Mouse (Mus musculus) MEL (cell line): ENCODE measurements around the gene Cd164l2. TPM values are rescaled to one million over a fixed set of nuclear protein-coding genes. Genes with fewer than 3 reads are reported as not detected.

Source experiments
- DNase-seq: peaks from one replicate; pipeline ENCODE4 v3.0.0; 2011; ENCODE audit warnings: low read depth, low spot score
- H3K27ac ChIP-seq: 2 replicates; pipeline ENCODE4 v1.5.1; 2012; ENCODE audit warnings: low read depth, mild to moderate bottlenecking, control low read depth, low read length, moderate library complexity; ENCODE audit not compliant: control insufficient read depth
- H3K27me3 ChIP-seq, 2 experiments: fragments of 150-350 bp in 1 of 2; sonication (generic) in 1 of 2; 2 replicates each; pipeline ENCODE4 v1.6.1; 2012; ENCODE audit warnings: low read length in 2 of 2, mild to moderate bottlenecking in 2 of 2, improper control_type of control experiment in 1 of 2, moderate library complexity in 1 of 2; ENCODE audit not compliant: insufficient read depth in 2 of 2, control insufficient read depth in 1 of 2
- H3K36me3 ChIP-seq, 2 experiments: 2 replicates each; pipeline ENCODE4 v1.6.1; 2012 to 2014; ENCODE audit warnings: low read length in 2 of 2, improper control_type of control experiment in 1 of 2, inconsistent platforms in 1 of 2, mild to moderate bottlenecking in 1 of 2; ENCODE audit not compliant: insufficient read depth in 2 of 2, control insufficient read depth in 1 of 2
- H3K4me1 ChIP-seq, 2 experiments: fragments of 150-350 bp in 1 of 2; sonication (generic) in 1 of 2; 2 replicates each; pipeline ENCODE4 v1.6.1; 2012; ENCODE audit warnings: low read length in 2 of 2, improper control_type of control experiment in 1 of 2, mild to moderate bottlenecking in 1 of 2; ENCODE audit not compliant: insufficient read depth in 2 of 2, control insufficient read depth in 1 of 2
- H3K4me3 ChIP-seq, 2 experiments: fragments of 150-350 bp in 1 of 2; sonication (generic) in 1 of 2; 2 replicates each; pipeline ENCODE4 v1.5.1; 2012; ENCODE audit warnings: low read depth in 2 of 2, low read length in 2 of 2, mild to moderate bottlenecking in 2 of 2, moderate library complexity in 2 of 2, control low read depth in 1 of 2, improper control_type of control experiment in 1 of 2; ENCODE audit not compliant: control insufficient read depth in 1 of 2, insufficient read depth in 1 of 2
- H3K79me2 ChIP-seq: 2 replicates; pipeline ENCODE4 v1.6.1; 2012; ENCODE audit warnings: mild to moderate bottlenecking, low read length, moderate library complexity; ENCODE audit not compliant: control insufficient read depth, poor library complexity, insufficient read depth
- H3K9ac ChIP-seq: 2 replicates; pipeline ENCODE4 v1.6.1; 2012; ENCODE audit warnings: low read depth, mild to moderate bottlenecking, control low read depth, low read length, moderate library complexity; ENCODE audit not compliant: control insufficient read depth, poor library complexity, severe bottlenecking
- H3K9me3 ChIP-seq: fragments of 150-350 bp; sonication (generic); replicated peaks from 2 replicates; pipeline ENCODE4 v1.6.1; 2012; ENCODE audit warnings: mild to moderate bottlenecking, low read length, improper control_type of control experiment, moderate library complexity; ENCODE audit not compliant: insufficient read depth
- BHLHE40 ChIP-seq: IDR thresholded peaks from 2 replicates; pipeline ENCODE4 v1.6.1; 2012; ENCODE audit warnings: low read depth, mild to moderate bottlenecking, inconsistent platforms, low read length, improper control_type of control experiment, borderline replicate concordance
- E2F4 ChIP-seq: IDR thresholded peaks from 2 replicates; pipeline ENCODE4 v1.6.1; 2011; ENCODE audit warnings: low read depth, low read length, improper control_type of control experiment, borderline replicate concordance
- EP300 ChIP-seq, 2 experiments: IDR thresholded peaks; 2 replicates each; pipeline ENCODE4 v1.6.1; 2011; ENCODE audit warnings: improper control_type of control experiment in 2 of 2, low read length in 2 of 2, low read depth in 1 of 2, mild to moderate bottlenecking in 1 of 2
- GABPA ChIP-seq: IDR thresholded peaks from 2 replicates; pipeline ENCODE4 v1.6.1; 2012; ENCODE audit warnings: low read depth, mild to moderate bottlenecking, inconsistent platforms, low read length, improper control_type of control experiment, moderate library complexity
- MAX ChIP-seq: IDR thresholded peaks from 2 replicates; pipeline ENCODE4 v1.6.1; 2011; ENCODE audit warnings: low read length, improper control_type of control experiment
- MEF2A ChIP-seq: IDR thresholded peaks from 2 replicates; pipeline ENCODE4 v1.6.1; 2014; ENCODE audit warnings: low read depth, mild to moderate bottlenecking, inconsistent platforms, low read length, improper control_type of control experiment; ENCODE audit not compliant: poor library complexity, insufficient replicate concordance, severe bottlenecking; ENCODE audit errors: extremely low read depth
- MYC ChIP-seq: IDR thresholded peaks from 2 replicates; pipeline ENCODE4 v1.6.1; 2011; ENCODE audit warnings: low read depth, mild to moderate bottlenecking, low read length, improper control_type of control experiment, moderate library complexity
- NELFE ChIP-seq: IDR thresholded peaks from 2 replicates; pipeline ENCODE4 v1.6.1; 2011; ENCODE audit warnings: low read depth, low read length, improper control_type of control experiment
- NRF1 ChIP-seq: IDR thresholded peaks from 2 replicates; pipeline ENCODE4 v1.6.1; 2014; ENCODE audit warnings: low read depth, mild to moderate bottlenecking, inconsistent platforms, low read length, improper control_type of control experiment, moderate library complexity; ENCODE audit not compliant: poor library complexity, insufficient read depth, severe bottlenecking
- POLR2A ChIP-seq, 2 experiments: IDR thresholded peaks; 2 replicates each; pipeline ENCODE4 v1.6.1; 2011 to 2012; ENCODE audit warnings: low read length in 2 of 2, mild to moderate bottlenecking in 2 of 2, control low read depth in 1 of 2, improper control_type of control experiment in 1 of 2, low read depth in 1 of 2, moderate library complexity in 1 of 2; ENCODE audit not compliant: control insufficient read depth in 1 of 2, insufficient read depth in 1 of 2, poor library complexity in 1 of 2
- POLR2AphosphoS2 ChIP-seq: IDR thresholded peaks from 2 replicates; pipeline ENCODE4 v1.6.1; 2011; ENCODE audit warnings: low read length, improper control_type of control experiment
- RCOR1 ChIP-seq: IDR thresholded peaks from 2 replicates; pipeline ENCODE4 v1.6.1; 2012; ENCODE audit warnings: low read depth, mild to moderate bottlenecking, inconsistent platforms, low read length, improper control_type of control experiment
- SIN3A ChIP-seq: IDR thresholded peaks from 2 replicates; pipeline ENCODE4 v1.6.1; 2012; ENCODE audit warnings: low read length, improper control_type of control experiment, inconsistent platforms
- SMC3 ChIP-seq: IDR thresholded peaks from 2 replicates; pipeline ENCODE4 v1.6.1; 2011; ENCODE audit warnings: low read depth, low read length, improper control_type of control experiment
- UBTF ChIP-seq: IDR thresholded peaks from 2 replicates; pipeline ENCODE4 v1.6.1; 2012; ENCODE audit warnings: low read depth, mild to moderate bottlenecking, inconsistent platforms, low read length, improper control_type of control experiment, moderate library complexity, borderline replicate concordance; ENCODE audit not compliant: insufficient read depth
- USF1 ChIP-seq: IDR thresholded peaks from 2 replicates; pipeline ENCODE4 v1.6.1; 2014; ENCODE audit warnings: low read depth, mild to moderate bottlenecking, inconsistent platforms, low read length, improper control_type of control experiment, moderate library complexity
- USF2 ChIP-seq, 2 experiments: IDR thresholded peaks; 2 replicates each; pipeline ENCODE4 v1.6.1; 2011 to 2012; ENCODE audit warnings: improper control_type of control experiment in 2 of 2, low read length in 2 of 2, borderline replicate concordance in 1 of 2, inconsistent platforms in 1 of 2, low read depth in 1 of 2, mild to moderate bottlenecking in 1 of 2; ENCODE audit not compliant: insufficient read depth in 1 of 2
- ZC3H11A ChIP-seq: IDR thresholded peaks from 2 replicates; pipeline ENCODE4 v1.6.1; 2012; ENCODE audit warnings: low read depth, mild to moderate bottlenecking, inconsistent platforms, low read length, improper control_type of control experiment
- ZKSCAN1 ChIP-seq: IDR thresholded peaks from 2 replicates; pipeline ENCODE4 v1.6.1; 2012; ENCODE audit warnings: low read depth, mild to moderate bottlenecking, inconsistent platforms, low read length, improper control_type of control experiment, moderate library complexity
- polyA plus RNA-seq, 2 experiments: library from polyadenylated mRNA; stranded (reverse) in 1 of 2; unstranded in 1 of 2; fragments of >175 nt in 1 of 2; fragments of >200 nt in 1 of 2; gene quantifications; 2 replicates each; pipeline versions ENCODE4 v1.2.1 to v1.2.4; 2012; ENCODE audit warnings: low replicate concordance in 2 of 2, low read depth in 1 of 2; ENCODE audit not compliant: insufficient read length in 2 of 2, insufficient read depth in 1 of 2, missing spikeins in 1 of 2
- total RNA-seq: library from RNA; depleted of rRNA; stranded (reverse); fragments of 300-350 nt; gene quantifications from 2 replicates; pipeline ENCODE4 v1.2.3, GENCODE M21; 2012

The Cd164l2 gene
- total and polyA plus RNA-seq, 3 experiments, result not detected

- Histone ChIP-seq H3K79me2 (no peaks in the 10 kb centered on the region), H3K27ac (no peak overlapping the region), H3K4me3 (no peak overlapping the region), H3K9ac (no peak overlapping the region), H3K36me3 (no peaks in the 10 kb centered on the region), H3K4me1 (no peaks in the 10 kb centered on the region), H3K27me3 (no peaks in the 10 kb centered on the region), H3K9me3 (no peaks in the 10 kb centered on the region)
- TF ChIP-seq MYC, result no peak
- TF ChIP-seq BHLHE40, result no peak
- no peak for TF ChIP-seq NRF1
- TF ChIP-seq E2F4, result no peak
- TF ChIP-seq POLR2AphosphoS2, result no peak
- no peak for TF ChIP-seq MEF2A
- TF ChIP-seq USF2 (IDR thresholded peaks at IDR 0.05; ENCODE audit: borderline replicate concordance in 1 of 2, insufficient read depth in 1 of 2, low read depth in 1 of 2, low read length in 2 of 2), result no peak
- no peak for TF ChIP-seq SMC3
- no peak for TF ChIP-seq SIN3A
- TF ChIP-seq RCOR1, result no peak
- TF ChIP-seq EP300 (IDR thresholded peaks at IDR 0.05; ENCODE audit: low read depth in 1 of 2, low read length in 2 of 2), result no peak
- no peak for DNase-seq
Observed at GRCm38 (mm10) chr4:133227636-133228035, 15.7 kb downstream of the Cd164l2 start.

GRCm38 (mm10) chr4:133229582-133229981, 17.7 kb downstream of the Cd164l2 start:
- H3K9ac ChIP-seq, result no peak overlapping the region
- H3K27ac ChIP-seq, result no peak overlapping the region
- peaks cover 0 to 3% of the 10 kb centered on the region in 2 experiments; a peak in 1 of 4 replicates for H3K36me3 ChIP-seq
- TF ChIP-seq USF1 (no peak), POLR2A (IDR thresholded peaks at IDR 0.05; ENCODE audit: control insufficient read depth in 1 of 2, insufficient read depth in 1 of 2, low read depth in 1 of 2, low read length in 2 of 2, poor library complexity in 1 of 2) (no peak), ZKSCAN1 (no peak), USF2 (IDR thresholded peaks at IDR 0.05; ENCODE audit: borderline replicate concordance in 1 of 2, insufficient read depth in 1 of 2, low read depth in 1 of 2, low read length in 2 of 2) (no peak), GABPA (no peak), ZC3H11A (no peak), MAX (no peak), UBTF (no peak), NELFE (no peak), RCOR1 (no peak), POLR2AphosphoS2 (no peak)
- no peaks in the 10 kb centered on the region for H3K79me2 ChIP-seq
- no peaks in the 10 kb centered on the region for H3K27me3 ChIP-seq
- peaks cover 0 to 6% of the 10 kb centered on the region in 2 experiments; a peak in 2 of 4 replicates for H3K4me1 ChIP-seq
- H3K9me3 ChIP-seq, result no peaks in the 10 kb centered on the region
- DNase-seq, result no peak
- H3K4me3 ChIP-seq, result no peak overlapping the region
